Mouse (Mus musculus) liver, embryonic 11.5 days (tissue): Measurements from ENCODE around the gene Endog. TPM values are rescaled to one million over a fixed set of nuclear protein-coding genes. Genes with fewer than 3 reads are reported as not detected.

ENCODE experiments used
- ATAC-seq: fragments of 200-750 bp; cut with Nextera tagmentation; replicated peaks from 2 replicates; pipeline ENCODE4 v1.8.0; 2017; ENCODE audit warnings: moderate number of reproducible peaks, mild to moderate bottlenecking, moderate TSS enrichment, moderate library complexity; ENCODE audit not compliant: low FRiP score
- DNase-seq: peaks from one replicate; pipeline ENCODE4 v3.0.0-alpha.2; 2017; ENCODE audit warnings: low spot score
- H3K27ac ChIP-seq: fragments of 300-500 bp; sonication (generic); 2 replicates; pipeline ENCODE4 v1.5.1; 2014; ENCODE audit warnings: mild to moderate bottlenecking, low read depth, low read length, control low read depth
- H3K27me3 ChIP-seq: fragments of 300-500 bp; sonication (generic); replicated peaks from 2 replicates; pipeline ENCODE4 v1.6.1; 2014; ENCODE audit warnings: low read length, mixed read lengths; ENCODE audit not compliant: control insufficient read depth, insufficient read depth
- H3K36me3 ChIP-seq: fragments of 300-500 bp; sonication (generic); 2 replicates; pipeline ENCODE4 v1.6.1; 2014; ENCODE audit warnings: mild to moderate bottlenecking, low read length, moderate library complexity, mixed read lengths; ENCODE audit not compliant: control insufficient read depth, insufficient read depth
- H3K4me1 ChIP-seq: fragments of 300-500 bp; sonication (generic); replicated peaks from 2 replicates; pipeline ENCODE4 v1.6.1; 2014; ENCODE audit warnings: low read length, mixed read lengths; ENCODE audit not compliant: control insufficient read depth, insufficient read depth
- H3K4me2 ChIP-seq: fragments of 300-500 bp; sonication (generic); 2 replicates; pipeline ENCODE4 v1.6.1; 2014; ENCODE audit warnings: mild to moderate bottlenecking, control low read depth, moderate library complexity
- H3K4me3 ChIP-seq: fragments of 300-500 bp; sonication (generic); 2 replicates; pipeline ENCODE4 v1.5.1; 2014; ENCODE audit warnings: low read depth, low read length, control low read depth
- H3K9ac ChIP-seq: fragments of 300-500 bp; sonication (generic); 2 replicates; pipeline ENCODE4 v1.6.1; 2014; ENCODE audit warnings: low read depth, low read length, control low read depth
- H3K9me3 ChIP-seq: fragments of 300-500 bp; sonication (generic); 2 replicates; pipeline ENCODE4 v1.6.1; 2016; ENCODE audit warnings: low read length, inconsistent platforms, mixed read lengths; ENCODE audit not compliant: control insufficient read depth
- WGBS: fragments of 180-500 bp; shearing (Covaris S2); extraction: QIAGEN DNeasy Blood & Tissue Kit; methylation state at CpG from one replicate; pipeline ENCODE4 v1.1.7; 2014; 5-methylcytosine and 5-hydroxymethylcytosine counted together
- polyA plus RNA-seq: library from polyadenylated mRNA; unstranded; fragments of >200 nt; fragmentation: Nextera tagmentation; extraction: Ambion mirVana; gene quantifications from 2 replicates; pipeline ENCODE4 v1.2.1, GENCODE M21; 2014

The Endog gene
- polyA plus RNA-seq, 1 experiment from 2014 or later = 29.1 TPM

GRCm38 (mm10) chr2:30211408-30212168, 40.3 kb downstream of the Endog start:
- Histone ChIP-seq H3K9me3 (no peaks in the 10 kb centered on the region), H3K4me1 (peaks cover 1% of the 10 kb centered on the region), H3K27ac (peak overlapping the region; percentile 49; the same call in 1 of the 2 replicates), H3K4me2 (peak overlapping the region; percentile 23; the same call in 1 of the 2 replicates), H3K36me3 (no peaks in the 10 kb centered on the region), H3K9ac (no peak overlapping the region), H3K27me3 (no peaks in the 10 kb centered on the region), H3K4me3 (no peak overlapping the region)
- ATAC-seq (0 out of 2 replicates have a peak, but pooled peaks have one; percentile 29), DNase-seq (no peak)
- 60% methylated on average over 6 of the region's 6 CpGs for WGBS

DNA sequence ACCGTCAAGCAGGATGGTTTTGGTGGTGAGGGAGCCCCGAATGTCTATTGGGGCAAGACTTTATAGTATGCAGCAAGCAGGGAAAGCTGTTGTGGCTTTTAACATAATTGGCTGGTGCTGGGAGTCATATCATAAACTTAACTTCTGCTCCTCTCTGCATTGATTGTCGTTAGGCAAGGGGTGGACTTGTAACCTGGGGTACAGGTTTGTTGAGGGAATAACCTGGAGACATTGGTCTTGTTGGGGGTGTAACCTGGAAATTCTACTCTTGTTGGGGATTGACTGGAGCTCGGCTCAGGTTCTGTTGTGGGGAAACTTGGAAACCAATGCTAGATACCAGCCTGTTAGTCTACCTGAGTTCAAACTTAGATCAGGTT, 40.9 kb downstream of the Endog start:
- H3K27me3 ChIP-seq = no peaks in the 10 kb centered on the region
- 69% methylated on average over 4 of the region's 4 CpGs for WGBS
- ATAC-seq (no peak), DNase-seq (no peak)
- peak overlapping the region; percentile 43; the same call in 1 of the 2 replicates for H3K27ac ChIP-seq
- no peak overlapping the region for H3K4me2 ChIP-seq
- H3K4me1 ChIP-seq = no peaks in the 10 kb centered on the region; the same call in 1 of the 2 replicates
- H3K4me3 ChIP-seq = no peak overlapping the region
- no peaks in the 10 kb centered on the region for H3K36me3 ChIP-seq
- no peak overlapping the region for H3K9ac ChIP-seq
- no peaks in the 10 kb centered on the region for H3K9me3 ChIP-seq

- Histone ChIP-seq H3K27ac (no peak overlapping the region), H3K4me1 (no peaks in the 10 kb centered on the region; the same call in 1 of the 2 replicates), H3K9me3 (no peaks in the 10 kb centered on the region), H3K4me2 (no peak overlapping the region), H3K4me3 (no peak overlapping the region), H3K36me3 (no peaks in the 10 kb centered on the region), H3K9ac (no peak overlapping the region), H3K27me3 (no peaks in the 10 kb centered on the region)
- 79% methylated on average over 1 of the region's 1 CpGs for WGBS
- ATAC-seq (no peak), DNase-seq (no peak)
Measured at GRCm38 (mm10) chr2:30212951-30213350, 41.7 kb downstream of the Endog start.

- Histone ChIP-seq H3K9ac (no peak overlapping the region), H3K9me3 (no peaks in the 10 kb centered on the region), H3K27ac (no peak overlapping the region), H3K27me3 (no peaks in the 10 kb centered on the region), H3K4me1 (no peaks in the 10 kb centered on the region; the same call in 1 of the 2 replicates), H3K4me2 (no peak overlapping the region), H3K36me3 (no peaks in the 10 kb centered on the region), H3K4me3 (no peak overlapping the region)
- DNase-seq = no peak
- 85% methylated on average over 3 of the region's 3 CpGs for WGBS
- ATAC-seq = no peak
Measured at GRCm38 (mm10) chr2:30214745-30215144, 43.5 kb downstream of the Endog start.

- H3K9ac ChIP-seq = no peak overlapping the region
- H3K4me1 ChIP-seq = no peaks in the 10 kb centered on the region; the same call in 1 of the 2 replicates
- H3K9me3 ChIP-seq = no peaks in the 10 kb centered on the region
- 73% methylated on average over 6 of the region's 6 CpGs for WGBS
- H3K4me3 ChIP-seq = no peak overlapping the region
- no peak overlapping the region for H3K27ac ChIP-seq
- H3K36me3 ChIP-seq = no peaks in the 10 kb centered on the region
- no peaks in the 10 kb centered on the region for H3K27me3 ChIP-seq
- ATAC-seq (no peak), DNase-seq (no peak)
- no peak overlapping the region for H3K4me2 ChIP-seq
Measured at GRCm38 (mm10) chr2:30215493-30215892, 44.2 kb downstream of the Endog start.

DNA sequence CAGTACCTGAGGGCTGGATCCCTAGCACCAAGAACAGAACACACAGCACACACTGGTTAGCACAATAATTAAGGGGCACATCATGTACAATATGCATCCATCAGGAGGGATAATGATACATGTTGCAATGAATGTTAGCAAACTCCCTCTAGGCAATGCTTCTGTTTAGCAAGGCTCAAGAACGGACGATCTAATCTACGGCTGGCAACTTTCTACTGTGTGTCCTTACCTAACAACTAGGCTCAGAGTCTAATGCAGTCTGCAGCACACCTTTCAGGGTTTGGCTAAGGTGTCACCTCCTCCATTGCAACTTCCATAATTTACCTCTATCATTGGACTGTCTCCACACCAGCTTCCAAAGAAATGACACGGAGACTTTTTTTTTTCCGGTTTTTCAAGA, 45.0 kb downstream of the Endog start:
- Histone ChIP-seq H3K4me1 (no peaks in the 10 kb centered on the region; the same call in 1 of the 2 replicates), H3K27ac (no peak overlapping the region), H3K36me3 (no peaks in the 10 kb centered on the region), H3K9me3 (no peaks in the 10 kb centered on the region), H3K27me3 (no peaks in the 10 kb centered on the region), H3K4me3 (no peak overlapping the region), H3K9ac (no peak overlapping the region), H3K4me2 (no peak overlapping the region)
- 87% methylated on average over 5 of the region's 5 CpGs for whole genome bisulfite sequencing
- no peak for DNase-seq
- no peak for ATAC-seq

Other genes with a start within 250 kb of the Endog start
- 58.0 and 62.8 TPM in 2 replicates for gene Gle1, start 236.1 kb upstream of the Endog start, polyA plus RNA-seq
- 40.4 and 50.2 TPM in 2 replicates for gene Sptan1, start 205.9 kb upstream of the Endog start, polyA plus RNA-seq
- gene Wdr34, start 122.6 kb upstream of the Endog start, polyA plus RNA-seq = 22.1 and 25.1 TPM in 2 replicates
- gene Set, start 114.1 kb upstream of the Endog start, polyA plus RNA-seq = 641 and 659 TPM in 2 replicates
- 9.6 and 10.2 TPM in 2 replicates for gene Pkn3, start 93.8 kb upstream of the Endog start, polyA plus RNA-seq
- gene Zdhhc12, start 77.8 kb upstream of the Endog start, polyA plus RNA-seq = 51.9 and 53.7 TPM in 2 replicates
- 4.7 and 6.2 TPM in 2 replicates for gene Zer1, start 46.9 kb upstream of the Endog start, polyA plus RNA-seq
- 6.9 and 9.2 TPM in 2 replicates for gene Tbc1d13, start 37.7 kb upstream of the Endog start, polyA plus RNA-seq
- gene Spout1, start 7.0 kb downstream of the Endog start, polyA plus RNA-seq = 85.0 and 87.2 TPM in 2 replicates
- 17.7 and 18.2 TPM in 2 replicates for gene Kyat1, start 34.4 kb downstream of the Endog start, polyA plus RNA-seq
- gene Lrrc8a, start 66.2 kb downstream of the Endog start, polyA plus RNA-seq = 21.4 and 21.7 TPM in 2 replicates
- gene Gm28035, start 69.1 kb downstream of the Endog start, polyA plus RNA-seq = 0.16 and 0.23 TPM in 2 replicates
- 10.5 and 11.7 TPM in 2 replicates for gene Phyhd1, start 94.7 kb downstream of the Endog start, polyA plus RNA-seq
- not detected in 2 replicates for gene Gm28038, start 109.5 kb downstream of the Endog start, polyA plus RNA-seq
- 24.2 and 25.6 TPM in 2 replicates for gene Dolk, start 114.8 kb downstream of the Endog start, polyA plus RNA-seq
- 60.1 and 64.5 TPM in 2 replicates for gene Nup188, start 114.9 kb downstream of the Endog start, polyA plus RNA-seq
- gene Sh3glb2, start 187.8 kb downstream of the Endog start, polyA plus RNA-seq = 44.0 and 48.9 TPM in 2 replicates
- 19.7 and 21.2 TPM in 2 replicates for gene Miga2, start 192.7 kb downstream of the Endog start, polyA plus RNA-seq
- gene Dolpp1, start 220.8 kb downstream of the Endog start, polyA plus RNA-seq = 37.6 and 39.9 TPM in 2 replicates
- 26.1 and 38.3 TPM in 2 replicates for gene Crat, start 244.3 kb downstream of the Endog start, polyA plus RNA-seq
- gene Ptpa, start 244.5 kb downstream of the Endog start, polyA plus RNA-seq = 124 and 135 TPM in 2 replicates